Mouse (Mus musculus): ENCODE results near the gene Acvr2b.

DNA sequence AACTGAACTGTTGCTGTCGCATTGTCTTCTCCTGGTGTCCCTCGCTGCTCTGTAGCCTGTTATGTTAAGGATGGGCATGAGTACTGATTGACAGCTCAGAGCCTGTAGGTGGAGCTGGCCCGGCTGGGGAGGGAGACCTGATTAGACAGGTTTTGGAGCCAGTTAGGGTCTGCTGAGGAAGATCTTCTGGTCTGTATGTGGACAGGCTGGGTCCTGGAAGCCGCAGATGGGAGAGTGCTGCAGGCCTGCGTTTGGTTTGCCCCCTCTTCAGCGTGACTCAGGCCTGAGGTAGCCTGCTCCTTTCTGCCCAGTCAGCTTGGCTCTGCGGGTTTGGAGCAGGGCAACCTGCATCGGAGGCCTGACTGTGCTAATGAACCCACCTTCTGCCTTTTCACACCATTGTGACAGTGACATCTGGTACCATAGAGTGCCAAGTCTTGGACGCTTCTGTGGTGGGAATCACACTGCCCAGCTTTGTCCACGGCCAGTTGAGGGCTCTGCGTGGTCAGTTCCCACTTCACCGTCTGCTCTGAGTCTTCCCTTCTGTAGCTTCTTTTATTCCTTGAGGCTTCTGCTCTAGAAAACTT is 18.0 kb downstream of the Acvr2b start:
- TF ChIP-seq POLR2A (IDR thresholded peaks at IDR 0.05; ENCODE audit: borderline replicate concordance, extremely low read depth, insufficient read depth, insufficient read length, poor library complexity, severe bottlenecking) (no peak), CTCF (IDR thresholded peaks at IDR 0.05; ENCODE audit: borderline replicate concordance, extremely low read depth, insufficient read depth, insufficient read length) (no peak)

All from brain, embryonic 14.5 days (tissue).